Mouse (Mus musculus): ENCODE data around the gene Syvn1. TPM values are rescaled to one million over a fixed set of nuclear protein-coding genes. Genes with fewer than 3 reads are reported as not detected.

Syvn1 gene
- total RNA-seq (2023), result 100 to 1,000 TPM; 205 to 221 TPM

DNA sequence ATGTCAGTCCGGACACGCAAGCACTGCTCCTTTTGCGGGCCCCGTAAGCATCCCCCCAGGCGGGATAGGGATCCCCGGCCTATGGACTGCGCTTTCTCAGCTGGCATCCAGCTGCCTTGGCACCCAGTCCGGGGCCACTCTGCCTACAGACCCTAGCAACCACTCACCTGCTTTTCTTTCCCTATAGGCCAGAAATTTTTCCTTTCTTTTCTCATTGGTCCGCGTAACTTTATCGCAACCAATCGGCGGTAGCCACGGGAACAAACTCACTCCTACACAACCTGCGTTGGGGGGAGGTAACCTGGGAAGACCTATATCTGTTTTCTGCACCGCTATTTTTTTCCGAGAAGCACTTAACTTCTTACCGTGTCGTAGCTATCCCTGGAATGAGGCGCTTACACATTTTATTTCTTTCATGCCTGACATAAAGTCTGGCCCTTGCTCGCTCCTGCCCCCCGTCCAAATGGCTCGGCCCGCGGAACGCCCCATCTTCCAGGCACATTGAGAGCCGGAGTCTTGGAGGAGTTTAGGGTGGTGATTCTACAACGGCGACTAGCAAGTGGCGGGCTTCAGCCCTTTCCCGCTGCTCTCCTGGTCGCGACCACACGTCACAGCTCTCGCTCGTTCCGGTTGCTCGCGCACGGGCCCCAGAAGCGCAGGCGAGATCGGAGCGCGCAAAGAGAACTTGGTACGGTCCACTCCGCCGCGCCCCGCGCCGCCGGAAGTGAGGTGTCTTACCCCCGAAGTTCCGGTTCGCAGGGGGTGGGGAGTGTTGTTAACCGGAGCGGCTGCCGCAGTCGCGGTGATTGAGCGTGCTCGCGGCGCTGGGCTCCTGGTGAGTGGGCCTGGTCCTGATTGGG, at the start of gene Syvn1:
TSS of gene Syvn1 (plus strand) at position 283 of the 860 bp plus-strand sequence.

DNA sequence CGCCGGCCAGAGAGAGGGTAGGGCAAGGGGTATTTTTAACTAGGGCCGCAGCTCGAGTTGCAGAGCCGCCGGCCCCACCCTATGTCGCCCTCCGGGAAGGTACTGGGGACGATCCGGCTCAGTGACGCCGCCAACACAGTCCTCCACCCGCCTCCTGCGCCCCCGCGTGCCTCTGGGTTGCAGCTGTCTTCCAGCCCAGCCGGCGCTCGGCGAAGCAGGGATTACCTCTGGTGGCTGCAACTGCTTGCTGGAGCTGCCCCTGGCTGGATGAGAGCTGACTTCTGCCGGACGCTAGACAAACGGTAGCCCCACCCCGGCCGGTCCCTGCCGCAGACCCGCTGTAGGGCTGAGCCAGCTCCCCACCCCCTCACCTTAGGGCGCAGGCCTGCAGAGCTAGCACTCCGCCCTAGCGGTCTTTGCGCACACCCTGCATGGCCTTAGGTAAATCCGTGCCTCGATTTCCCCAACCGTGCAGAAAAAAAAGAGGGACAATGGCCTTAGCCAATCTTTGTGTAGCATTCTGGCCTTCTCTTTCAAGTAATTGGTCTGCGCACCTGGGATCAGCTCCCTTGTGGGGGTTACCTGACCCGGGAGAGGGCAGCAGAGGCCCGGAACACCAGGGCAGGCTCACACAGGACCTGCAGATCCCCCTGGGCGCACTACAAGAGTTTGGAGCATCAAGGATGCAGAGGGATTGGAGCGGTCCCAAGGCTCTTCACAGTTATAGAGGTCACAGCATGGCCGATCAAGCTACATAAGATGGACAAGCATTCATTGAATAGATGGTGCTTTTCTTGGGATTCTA, 30.7 kb upstream of the Syvn1 start, which contains the start of gene Capn1:
TSS of gene Capn1 (minus strand) at position 387 of the 805 bp plus-strand sequence.

DNA sequence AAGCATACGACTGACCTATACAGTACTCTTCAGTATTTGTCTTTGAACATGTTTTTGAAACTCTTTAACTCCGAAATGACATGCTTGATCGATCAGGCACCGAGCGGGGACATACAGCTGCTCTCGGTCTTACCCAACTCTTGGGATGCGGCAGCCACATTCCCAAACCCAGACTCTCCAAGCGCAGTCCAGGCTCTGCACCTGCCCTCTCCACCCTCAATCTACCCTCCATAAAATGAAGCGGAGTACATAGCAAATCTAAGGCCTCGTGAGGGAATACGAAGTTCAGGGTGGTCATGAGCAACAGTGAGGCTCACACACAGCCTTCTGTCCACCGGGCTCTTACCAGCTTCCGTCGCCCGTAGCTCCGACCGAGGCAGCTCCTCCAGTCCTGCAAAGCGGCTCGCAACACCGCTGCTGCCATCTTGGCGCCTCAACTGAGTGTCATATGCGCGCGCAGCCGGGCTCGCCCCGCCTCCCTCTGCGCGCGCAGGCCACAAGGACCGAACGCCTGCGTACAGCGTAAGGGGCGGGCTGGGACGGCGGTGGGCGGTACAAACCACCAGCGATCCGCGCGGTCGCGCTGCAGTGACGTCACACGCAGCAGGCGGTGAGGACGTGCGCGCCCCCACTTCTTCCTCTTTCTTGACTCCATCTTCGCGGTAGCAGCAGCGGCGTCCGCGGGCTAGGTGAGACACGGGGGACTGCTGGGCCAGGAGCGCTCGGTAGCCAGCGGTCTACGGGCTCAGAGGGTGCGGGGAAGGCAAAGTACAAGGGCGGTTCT, 11.1 kb downstream of the Syvn1 start, which contains the start of the genes Mrpl49 and Fau:
TSS of gene Mrpl49 (minus strand) at position 473 of the 784 bp plus-strand sequence.
TSS of gene Fau (plus strand) at position 532 of the 784 bp plus-strand sequence.

DNA sequence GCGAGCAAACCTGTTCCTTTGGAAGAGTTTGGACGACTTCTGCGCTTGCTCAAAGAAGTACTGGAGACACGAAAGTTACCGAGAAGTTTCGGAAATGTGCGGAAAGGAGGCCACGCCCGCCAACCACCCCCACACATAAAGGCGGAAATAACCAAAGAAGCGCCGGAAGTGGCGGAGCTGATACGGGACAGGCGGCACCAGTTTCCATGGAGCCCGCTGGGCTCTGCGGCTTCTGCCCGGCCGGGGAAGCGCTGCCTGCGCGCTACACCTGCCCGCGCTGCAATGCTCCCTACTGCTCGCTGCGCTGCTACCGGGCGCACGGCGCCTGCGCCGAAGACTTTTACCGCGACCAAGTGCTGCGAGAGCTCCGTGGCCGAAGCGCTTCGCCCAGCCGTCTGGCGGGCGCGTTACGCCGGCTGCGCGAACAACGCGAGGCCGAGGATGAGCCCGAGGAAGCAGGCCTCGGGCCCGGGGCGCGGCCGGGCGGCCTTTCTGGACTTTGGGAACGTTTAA, 14.7 kb downstream of the Syvn1 start, which contains the start of gene Znhit2:
TSS of gene Znhit2 (plus strand) at position 172 of the 513 bp plus-strand sequence.

DNA sequence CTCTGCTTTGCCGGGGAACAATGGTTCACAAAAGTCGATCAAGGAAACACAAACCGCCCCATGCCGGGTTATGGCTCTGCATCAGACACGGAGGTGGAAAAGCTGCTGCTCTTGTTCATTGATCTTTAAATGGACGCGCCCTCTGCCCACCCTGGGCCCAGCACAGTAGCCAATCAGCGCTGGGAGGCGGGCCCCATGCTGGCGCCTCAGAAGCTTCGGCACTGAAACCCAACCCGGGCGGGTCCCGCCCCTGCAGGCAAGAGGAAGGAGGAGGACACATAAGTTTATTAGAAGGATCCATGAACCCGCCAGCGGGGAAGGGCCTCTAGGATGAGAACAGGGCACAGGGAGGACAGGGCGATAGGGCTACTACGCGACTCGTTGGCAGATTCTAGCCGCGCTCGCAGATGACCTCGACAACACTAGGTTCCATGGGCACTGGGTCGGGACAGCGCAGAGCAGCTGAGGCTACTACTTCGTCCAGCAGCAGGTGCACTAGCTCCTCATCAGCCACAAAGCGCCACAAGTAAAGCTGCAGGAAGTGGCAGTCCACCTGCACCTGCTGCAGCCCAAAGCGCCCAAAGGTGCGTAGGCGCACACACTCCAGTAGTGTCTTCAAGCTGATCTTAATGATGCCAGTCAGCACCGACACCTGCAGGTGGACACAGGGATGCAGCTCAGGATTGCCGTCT, 21.5 kb downstream of the Syvn1 start, which contains the start of gene Tm7sf2:
TSS of gene Tm7sf2 (minus strand) at position 650 of the 692 bp plus-strand sequence.

DNA sequence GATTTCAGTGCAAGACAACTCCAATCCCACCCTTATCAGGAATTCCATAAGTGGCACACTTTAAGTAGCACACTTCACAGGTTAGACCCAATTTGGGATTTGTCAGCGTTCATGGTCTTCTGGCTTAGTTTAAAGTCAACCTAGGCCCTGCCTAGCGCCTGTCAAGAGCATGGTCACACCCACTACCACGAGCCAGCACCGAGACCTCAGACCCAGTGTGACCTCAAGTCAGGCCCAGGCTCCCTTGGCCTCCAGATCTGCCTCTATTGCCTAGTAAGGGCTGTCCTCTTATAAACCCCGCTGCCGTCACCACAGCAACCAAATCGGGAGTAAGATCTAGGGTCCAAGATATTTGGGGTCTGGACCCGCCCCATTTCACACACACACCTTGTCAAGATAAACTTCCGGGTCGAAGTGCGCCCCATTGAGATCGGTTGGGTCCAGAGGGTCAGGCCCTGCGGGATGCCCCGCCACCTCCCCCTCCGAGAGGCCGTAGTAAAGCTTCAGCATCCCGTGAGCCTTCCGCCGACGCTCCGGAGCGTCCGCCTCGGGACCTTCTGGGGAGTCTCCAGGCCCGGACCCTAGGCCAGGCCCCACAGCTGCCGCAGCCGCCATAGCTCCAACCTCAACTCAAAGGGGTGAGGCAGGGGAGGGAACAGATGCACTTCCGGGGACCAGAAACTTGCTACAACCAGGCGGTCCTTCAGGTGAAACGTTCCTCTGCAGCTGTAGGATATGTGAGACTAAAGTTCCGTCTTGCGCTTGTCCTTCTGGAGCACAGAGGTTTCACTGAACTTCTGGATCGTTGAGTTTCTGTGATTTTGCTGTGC, 30.4 kb downstream of the Syvn1 start, which contains the start of gene Vps51:
TSS of gene Vps51 (minus strand) at position 668 of the 830 bp plus-strand sequence.

DNA sequence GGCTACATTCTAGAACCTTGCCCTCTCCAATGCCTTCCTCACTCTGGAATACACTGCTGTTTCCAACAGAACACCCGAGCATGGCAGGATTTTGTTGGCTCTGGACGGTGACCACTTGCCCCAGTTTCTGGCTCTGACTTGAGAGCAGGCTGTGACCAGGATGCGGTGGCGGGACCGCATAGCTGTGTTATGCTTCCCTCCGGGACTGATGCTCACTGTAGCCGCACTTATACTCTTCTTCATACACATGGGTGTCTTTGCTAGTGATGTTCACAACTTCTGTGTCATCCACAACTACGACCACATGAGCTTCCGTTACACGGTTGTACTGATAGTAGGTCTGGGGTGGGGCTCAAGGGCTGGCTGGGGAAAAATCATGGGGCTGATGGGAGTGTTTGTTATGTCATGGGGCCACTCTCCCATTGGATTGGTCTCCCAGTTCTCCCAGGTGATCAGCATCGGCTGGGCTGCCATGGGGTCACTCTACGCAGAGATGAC, 33.7 kb downstream of the Syvn1 start, which contains the start of gene Tmem262:
TSS of gene Tmem262 (plus strand) at position 51 of the 498 bp plus-strand sequence.

DNA sequence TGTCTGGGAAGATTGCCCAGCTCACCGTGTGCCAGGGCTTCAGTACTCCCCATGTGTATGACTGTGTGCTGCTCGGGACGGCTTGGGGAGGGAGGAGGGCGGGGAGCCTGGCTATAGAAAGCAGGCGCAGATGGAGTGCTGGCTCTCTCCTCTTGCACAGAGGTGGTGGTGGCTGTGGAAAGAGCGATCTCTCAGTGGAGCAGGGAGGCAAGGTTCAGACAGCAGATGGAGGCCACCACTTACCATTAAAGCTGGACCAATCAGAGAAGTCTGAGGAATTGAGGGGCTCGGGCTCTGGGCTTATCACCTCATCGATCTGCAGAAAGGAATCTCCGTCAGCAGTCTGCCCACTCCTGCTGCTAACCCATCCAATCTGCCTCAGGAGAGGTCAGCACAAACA, 35.8 kb downstream of the Syvn1 start, which contains the start of gene Gm28374:
TSS of gene Gm28374 (minus strand) at position 101 of the 400 bp plus-strand sequence.

DNA sequence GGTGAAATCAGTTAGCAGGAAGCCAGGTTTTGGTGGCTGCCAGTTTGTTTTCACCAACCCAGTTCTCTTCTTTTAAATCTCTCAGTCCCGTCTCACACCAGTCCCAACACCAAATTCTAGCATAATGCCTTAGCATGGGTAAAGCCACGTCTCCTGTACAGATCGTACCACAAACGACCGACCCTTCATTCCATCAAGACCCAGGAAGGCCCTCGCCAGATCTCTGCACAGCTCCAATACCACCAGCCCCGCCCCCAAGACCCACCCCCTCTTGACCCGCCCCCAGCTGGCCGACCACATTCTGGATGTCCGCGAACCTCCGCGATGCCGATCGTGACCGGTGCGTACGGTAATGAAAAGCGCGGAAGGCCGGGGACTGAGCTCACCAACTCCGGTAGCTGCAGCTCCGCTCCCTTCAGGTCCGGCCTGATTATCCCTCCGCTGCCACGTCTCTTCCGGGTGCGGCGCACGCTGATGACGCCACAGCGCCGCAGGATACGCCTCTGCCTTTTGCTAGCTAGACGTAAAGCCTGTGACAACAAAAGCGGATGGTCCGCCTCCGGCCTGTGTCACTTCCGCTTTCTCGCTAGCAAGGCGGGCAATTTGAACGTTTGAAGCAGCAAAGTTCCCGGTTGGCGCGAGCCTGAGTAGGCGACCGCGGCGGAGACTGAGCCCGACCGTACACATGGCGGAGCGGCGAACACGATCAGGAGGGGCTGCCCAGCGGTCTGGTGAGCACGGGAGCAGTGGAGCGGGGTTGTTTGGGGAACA, 38.3 kb downstream of the Syvn1 start, which contains the start of the genes Zfpl1 and Cdca5:
TSS of gene Zfpl1 (minus strand) at position 479 of the 771 bp plus-strand sequence.
TSS of gene Cdca5 (plus strand) at position 506 of the 771 bp plus-strand sequence.

DNA sequence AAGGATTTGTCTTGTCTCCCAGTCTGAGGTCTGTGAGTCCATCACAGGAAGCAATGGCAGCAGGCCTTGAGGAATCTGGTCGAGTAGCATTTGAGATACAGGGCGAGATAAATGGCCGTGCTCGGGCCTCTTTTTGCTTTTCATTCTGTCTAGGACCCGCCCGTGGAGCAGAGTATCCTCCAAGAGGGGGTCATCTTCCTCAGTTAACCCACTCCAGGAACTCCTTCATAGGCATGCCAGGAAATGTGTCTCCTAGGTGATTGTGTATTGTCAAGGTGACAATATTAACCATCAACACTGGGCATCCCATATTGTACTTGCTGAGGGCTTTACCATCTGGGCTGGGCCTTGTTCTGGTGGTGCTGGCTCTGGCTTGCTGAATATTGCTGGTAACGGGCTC, 47.7 kb downstream of the Syvn1 start, which contains the start of gene AC131692.1:
TSS of gene AC131692.1 (plus strand) at position 301 of the 400 bp plus-strand sequence.

Other genes with a start within 250 kb of the Syvn1 start
- 10 to 100 TPM; 39.6 to 41.7 TPM for gene Frmd8, start 171.3 kb upstream of the Syvn1 start, total RNA-seq (2023)
- gene Slc25a45, start 168.8 kb upstream of the Syvn1 start, total RNA-seq (2023), result 10 to 100 TPM; 21.2 to 26.6 TPM
- gene Tigd3, start 152.4 kb upstream of the Syvn1 start, total RNA-seq (2023), result 1 to 10 TPM; 3.4 to 4.2 TPM
- gene Dpf2, start 133.6 kb upstream of the Syvn1 start, total RNA-seq (2023), result 100 to 1,000 TPM; 171 to 191 TPM
- not detected for gene Cdc42ep2, start 121.8 kb upstream of the Syvn1 start, total RNA-seq (2023)
- gene Pola2, start 82.4 kb upstream of the Syvn1 start, total RNA-seq (2023), result 10 to 100 TPM; 77.0 to 78.2 TPM
- not detected for gene Slc22a20, start 60.4 kb upstream of the Syvn1 start, total RNA-seq (2023)
- 100 to 1,000 TPM in 1 of 2 experiments, 10 to 100 TPM in 1; 97.9 to 103 TPM for gene Capn1, start 30.7 kb upstream of the Syvn1 start, total RNA-seq (2023)
- 10 to 100 TPM; 24.4 to 30.4 TPM for gene Mrpl49, start 11.2 kb downstream of the Syvn1 start, total RNA-seq (2023)
- gene Fau, start 11.3 kb downstream of the Syvn1 start, total RNA-seq (2023), result 1,000 to 10,000 TPM; 3,281 to 3,326 TPM
- 10 to 100 TPM; 11.5 to 17.8 TPM for gene Znhit2, start 14.6 kb downstream of the Syvn1 start, total RNA-seq (2023)
- 10 to 100 TPM; 11.2 to 16.4 TPM for gene Tm7sf2, start 21.8 kb downstream of the Syvn1 start, total RNA-seq (2023)
- 100 to 1,000 TPM in 1 of 2 experiments, 10 to 100 TPM in 1; 83.4 to 105 TPM for gene Vps51, start 30.7 kb downstream of the Syvn1 start, total RNA-seq (2023)
- gene Tmem262, start 33.5 kb downstream of the Syvn1 start, total RNA-seq (2023), result not detected
- not detected for gene Gm28374, start 35.7 kb downstream of the Syvn1 start, total RNA-seq (2023)
- 10 to 100 TPM; 51.4 to 65.8 TPM for gene Zfpl1, start 38.4 kb downstream of the Syvn1 start, total RNA-seq (2023)
- gene Cdca5, start 38.4 kb downstream of the Syvn1 start, total RNA-seq (2023), result 1 to 10 TPM; 1.6 TPM
- gene AC131692.1, start 47.8 kb downstream of the Syvn1 start, total RNA-seq (2023), result not detected
- gene Naaladl1, start 59.2 kb downstream of the Syvn1 start, total RNA-seq (2023), result not detected
- 1 to 10 TPM; 8.8 to 10.0 TPM for gene Sac3d1, start 72.1 kb downstream of the Syvn1 start, total RNA-seq (2023)
- 10 to 100 TPM; 41.1 to 46.7 TPM for gene Snx15, start 81.7 kb downstream of the Syvn1 start, total RNA-seq (2023)
- not detected for gene Batf2, start 94.4 kb downstream of the Syvn1 start, total RNA-seq (2023)
- gene Arl2, start 95.0 kb downstream of the Syvn1 start, total RNA-seq (2023), result 10 to 100 TPM; 31.4 to 32.2 TPM
- not detected for gene Majin, start 137.8 kb downstream of the Syvn1 start, total RNA-seq (2023)
- gene Gpha2, start 179.8 kb downstream of the Syvn1 start, total RNA-seq (2023), result not detected
- gene Ppp2r5b, start 189.3 kb downstream of the Syvn1 start, total RNA-seq (2023), result 10 to 100 TPM; 25.7 to 33.0 TPM
- gene Atg2a, start 195.1 kb downstream of the Syvn1 start, total RNA-seq (2023), result 100 to 1,000 TPM; 105 to 123 TPM
- 100 to 1,000 TPM; 212 to 217 TPM for gene Ehd1, start 230.1 kb downstream of the Syvn1 start, total RNA-seq (2023)